Comparison of ENCODE assay signal across 25 mouse cellular contexts in genomic region chr12:52525486-52525885, GRCm38 (mm10).
"Had no signal": no experiment of that assay in that cellular context is flagged by ENCODE, and none has a peak within 500 bp of the region (broad histone marks: within the 10 kb centered on the region; RNA-seq: fewer than 3 reads in every experiment).

No protein-coding gene starts in this region.

- H3K4me3 ChIP-seq: embryonic facial prominence, embryonic 10.5 days; embryonic facial prominence, embryonic 12.5 days; embryonic facial prominence, embryonic 13.5 days; embryonic facial prominence, embryonic 15.5 days; erythroblast, embryonic 14.5 days; forebrain, embryonic 10.5 days; forebrain, embryonic 12.5 days; forebrain, embryonic 13.5 days; forebrain, embryonic 15.5 days; gastrocnemius, adult 2 months; heart, adult 2 months; heart, embryonic 10.5 days had no signal

- H3K9me3 ChIP-seq: embryonic facial prominence, embryonic 10.5 days; embryonic facial prominence, embryonic 12.5 days; embryonic facial prominence, embryonic 13.5 days; embryonic facial prominence, embryonic 15.5 days; forebrain, embryonic 10.5 days; forebrain, embryonic 12.5 days; forebrain, embryonic 13.5 days; forebrain, embryonic 15.5 days; heart, embryonic 10.5 days had no signal

- H3K4me1 ChIP-seq: embryonic facial prominence, embryonic 10.5 days; embryonic facial prominence, embryonic 12.5 days; embryonic facial prominence, embryonic 13.5 days; embryonic facial prominence, embryonic 15.5 days; forebrain, embryonic 10.5 days; forebrain, embryonic 12.5 days; forebrain, embryonic 13.5 days; forebrain, embryonic 15.5 days; heart, embryonic 10.5 days had no signal

- H3K9ac ChIP-seq: embryonic facial prominence, embryonic 12.5 days; embryonic facial prominence, embryonic 13.5 days; embryonic facial prominence, embryonic 15.5 days; forebrain, embryonic 12.5 days; forebrain, embryonic 13.5 days; forebrain, embryonic 15.5 days; forebrain, postnatal 0 days had no signal

- H3K4me2 ChIP-seq: embryonic facial prominence, embryonic 12.5 days; embryonic facial prominence, embryonic 13.5 days; embryonic facial prominence, embryonic 15.5 days; forebrain, embryonic 12.5 days; forebrain, embryonic 13.5 days; forebrain, embryonic 15.5 days had no signal

- H3K36me3 ChIP-seq: embryonic facial prominence, embryonic 12.5 days; embryonic facial prominence, embryonic 13.5 days; embryonic facial prominence, embryonic 15.5 days; forebrain, embryonic 12.5 days; forebrain, embryonic 15.5 days; heart, embryonic 10.5 days had no signal

- H3K27me3 ChIP-seq: embryonic facial prominence, embryonic 12.5 days; embryonic facial prominence, embryonic 13.5 days; embryonic facial prominence, embryonic 15.5 days; forebrain, embryonic 12.5 days; forebrain, embryonic 13.5 days; forebrain, embryonic 15.5 days had no signal

- H3K27ac ChIP-seq: embryonic facial prominence, embryonic 10.5 days; embryonic facial prominence, embryonic 12.5 days; embryonic facial prominence, embryonic 13.5 days; embryonic facial prominence, embryonic 15.5 days; forebrain, embryonic 10.5 days; forebrain, embryonic 12.5 days; forebrain, embryonic 13.5 days; forebrain, embryonic 15.5 days; heart, adult 2 months; heart, embryonic 10.5 days had no signal

- DNase-seq: cerebellum, adult 9-10 months; cerebellum, adult 9-11 months; cerebellum, postnatal 10 days; cerebellum, postnatal 14 days; cerebellum, postnatal 36 days; embryo, embryonic 11 days; forebrain, postnatal 0 days; gastrocnemius, adult 2 months; gastrocnemius, postnatal 10 days; gastrocnemius, postnatal 14 days; gastrocnemius, postnatal 25 days; gastrocnemius, postnatal 36 days; heart, adult 11 months; heart, adult 18-20 months; heart, adult 2 months had no signal
